Mouse (Mus musculus) kidney, adult 8-10 months (tissue): ENCODE results near the gene 1700029P11Rik.
"Not testable (repeated sequence)": the region's sequence is repeated elsewhere in the genome, so short reads cannot be mapped to it uniquely, and the experiment has no call there.

Source experiments
- DNase-seq, 2 experiments: peaks; one replicate each; pipeline ENCODE4 v3.0.0; 2022

Gene 1700029P11Rik

GRCm38 (mm10) chr15:81958906-81959305 lies 21.4 kb upstream of the 1700029P11Rik start:
- DNase-seq: no peak

DNA sequence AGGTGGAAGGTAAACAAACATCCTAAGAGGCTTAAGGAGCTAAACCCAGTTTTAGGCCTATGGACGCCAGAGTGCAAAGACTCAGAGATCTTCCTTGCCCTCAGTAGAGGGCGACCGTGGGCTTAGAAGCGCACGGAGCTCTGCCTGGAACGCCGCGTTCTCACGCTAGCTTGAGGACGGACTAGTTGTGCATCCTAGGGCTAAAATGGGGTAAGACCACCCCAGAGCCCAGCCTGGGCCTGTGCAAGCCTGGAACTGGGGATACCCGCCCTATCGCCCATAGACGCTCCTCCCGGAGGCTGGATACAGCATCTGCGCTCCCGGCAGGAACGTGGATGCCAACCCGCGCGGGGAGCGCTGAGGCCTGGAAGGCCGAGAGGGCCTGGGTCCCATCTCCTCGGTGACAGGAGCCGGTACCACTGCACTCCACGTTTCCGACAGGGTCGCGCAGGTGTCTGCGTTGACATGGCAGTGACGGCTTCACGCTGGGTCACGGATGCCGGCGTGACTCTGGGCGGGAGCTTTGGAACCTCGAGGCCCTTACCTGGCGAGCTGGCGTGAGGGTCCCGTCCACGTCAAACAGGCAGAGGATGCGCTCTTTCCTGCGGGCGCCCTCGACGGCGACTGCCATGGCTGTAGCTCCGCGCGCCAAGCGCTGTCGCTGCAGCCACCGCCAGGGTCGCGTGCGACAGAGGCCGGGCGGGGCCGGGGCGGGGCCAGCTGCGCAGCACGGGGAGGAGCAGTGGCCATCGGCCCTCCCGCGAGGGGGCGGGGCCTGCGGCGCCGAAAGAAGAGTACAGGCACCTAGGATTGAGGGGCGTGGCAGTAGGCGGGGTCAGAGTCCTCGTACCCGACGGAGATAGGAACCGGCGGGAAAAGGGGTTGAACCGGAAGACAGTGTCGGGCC lies 19.9 kb upstream of the 1700029P11Rik start, which contains the start of gene Pmm1:
Gene Pmm1 (minus strand): TSS at position 760 of the 907 bp plus-strand sequence.
- DNase-seq: peak; percentile 99

DNA sequence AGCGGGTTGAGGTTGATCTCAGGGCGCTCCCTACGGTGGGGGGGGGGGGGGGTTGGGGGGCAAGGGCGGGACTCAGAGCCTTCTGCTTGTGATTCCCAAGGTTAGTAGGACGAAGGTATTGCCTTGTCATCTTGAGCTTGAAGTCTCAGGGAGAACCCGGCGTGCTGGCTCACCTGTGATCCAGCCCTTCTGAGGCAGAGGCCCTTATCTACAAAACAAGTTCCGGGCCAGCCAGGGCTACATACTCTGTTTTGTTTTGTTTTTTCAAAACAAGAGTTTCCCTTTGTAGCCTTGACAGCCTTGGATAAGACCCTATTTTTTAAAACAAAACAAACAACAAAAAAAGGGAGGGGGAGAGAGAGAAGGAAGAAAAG lies 19.3 kb upstream of the 1700029P11Rik start:
- no peak for DNase-seq

DNA sequence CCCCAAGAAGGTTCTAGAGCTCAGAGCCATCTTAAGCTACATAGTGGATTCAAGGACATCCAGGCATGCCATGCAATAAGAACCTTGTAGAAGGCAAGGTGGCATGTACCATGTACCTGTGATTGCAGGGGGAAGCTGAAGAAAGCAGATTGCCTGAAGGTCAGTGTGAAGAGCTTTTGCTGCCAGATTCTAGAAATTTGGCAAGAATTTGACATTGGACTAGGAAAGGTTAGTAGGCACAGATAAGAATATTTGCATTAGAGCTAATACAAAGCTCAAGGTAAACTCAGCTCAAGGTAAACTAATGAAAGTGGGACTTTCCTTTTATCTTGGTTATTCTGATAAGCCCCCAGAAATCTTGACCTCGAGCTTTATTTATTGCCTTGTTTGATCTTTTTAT lies 16.1 kb upstream of the 1700029P11Rik start:
- no peak for DNase-seq

DNA sequence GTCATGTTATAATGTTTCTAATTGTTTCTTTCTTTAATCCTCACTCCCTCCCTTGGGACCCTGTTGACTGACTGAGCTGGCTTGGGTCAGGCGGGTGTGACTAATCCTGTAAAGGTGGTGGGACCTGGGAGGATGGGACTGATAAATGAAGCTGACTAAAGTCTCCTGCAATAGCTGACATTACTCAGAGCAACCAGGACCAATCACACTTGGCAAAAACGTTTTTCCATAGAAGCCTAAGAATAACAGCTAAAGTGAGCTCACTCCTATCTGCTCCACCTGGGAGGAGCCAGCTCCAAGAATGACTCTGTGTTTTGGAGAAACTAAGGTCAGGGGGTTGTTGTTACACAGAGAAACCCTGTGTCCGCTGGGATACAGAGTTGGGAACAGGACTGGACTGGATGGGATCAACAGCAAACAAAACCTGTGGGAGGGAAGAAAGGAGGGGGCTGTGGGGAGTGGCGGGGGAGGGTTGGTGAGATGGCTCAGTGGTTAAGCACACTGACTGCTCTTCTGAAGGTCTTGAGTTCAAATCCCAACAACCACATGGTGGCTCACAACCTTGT lies 15.3 kb upstream of the 1700029P11Rik start:
- no peak for DNase-seq

DNA sequence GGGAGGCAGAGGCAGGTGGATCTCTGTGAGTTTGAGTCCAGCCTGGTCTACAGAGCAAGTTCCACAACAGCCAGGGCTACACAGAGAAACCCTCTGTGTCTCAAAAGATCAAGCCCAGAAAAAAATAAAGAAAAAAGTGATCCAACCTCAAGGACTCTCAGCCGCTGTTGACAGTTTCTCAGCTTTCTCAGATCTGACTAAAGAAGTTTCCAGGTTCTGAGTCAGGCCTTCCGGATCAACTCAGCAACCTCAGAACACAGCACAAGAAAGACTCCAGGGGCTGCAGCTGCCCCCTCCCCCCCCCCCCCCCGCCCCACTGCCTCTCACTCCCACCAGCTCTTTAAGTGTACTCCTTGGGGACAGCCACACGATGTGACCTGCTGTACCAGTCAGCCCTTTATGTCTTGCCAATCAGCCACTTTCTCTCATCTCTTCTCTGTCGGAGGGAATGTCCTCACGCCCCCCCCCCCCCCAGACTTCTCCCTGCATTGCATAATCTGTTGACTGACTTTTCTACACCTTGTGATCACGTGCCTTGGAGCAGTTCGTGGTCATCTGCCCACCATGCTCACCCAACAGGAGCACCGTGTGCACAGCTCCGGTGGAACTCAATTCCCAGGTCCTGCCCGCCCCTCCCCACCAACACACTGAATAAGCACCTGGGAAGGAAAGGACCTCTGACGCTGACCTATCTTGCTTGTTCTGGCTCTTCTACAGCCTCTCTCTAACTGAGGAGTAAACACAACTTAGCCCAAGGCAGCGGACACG lies 14.1 kb upstream of the 1700029P11Rik start:
- DNase-seq: no peak

GRCm38 (mm10) chr15:81967821-81968220 lies 12.5 kb upstream of the 1700029P11Rik start:
- DNase-seq: no peak

DNA sequence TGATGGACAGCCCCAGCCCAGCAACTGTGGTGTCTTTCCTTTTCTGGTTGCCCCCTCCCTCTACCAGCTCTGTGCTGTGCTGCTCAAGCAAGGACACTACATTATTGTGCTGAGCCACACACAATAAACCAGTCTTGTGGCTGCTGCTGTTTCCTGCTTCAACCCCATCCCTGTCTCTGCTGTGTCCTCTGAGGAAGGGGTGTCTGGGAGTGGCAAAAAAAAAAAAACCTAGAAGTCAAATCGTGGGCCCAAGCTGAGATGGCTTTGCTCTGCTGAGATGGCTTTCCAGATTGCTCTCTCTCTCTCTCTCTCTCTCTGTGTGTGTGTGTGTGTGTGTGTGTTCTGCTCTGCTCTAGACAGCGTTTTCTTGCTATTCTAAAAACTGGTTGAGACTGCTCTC lies 11.9 kb upstream of the 1700029P11Rik start:
- no peak for DNase-seq

GRCm38 (mm10) chr15:81969173-81969572 lies 11.2 kb upstream of the 1700029P11Rik start:
- DNase-seq: peak; percentile 37 to 51

GRCm38 (mm10) chr15:81969635-81970034 lies 10.7 kb upstream of the 1700029P11Rik start:
- DNase-seq: not testable (repeated sequence)

GRCm38 (mm10) chr15:81970498-81970897 lies 9.8 kb upstream of the 1700029P11Rik start:
- DNase-seq: not testable (repeated sequence)

DNA sequence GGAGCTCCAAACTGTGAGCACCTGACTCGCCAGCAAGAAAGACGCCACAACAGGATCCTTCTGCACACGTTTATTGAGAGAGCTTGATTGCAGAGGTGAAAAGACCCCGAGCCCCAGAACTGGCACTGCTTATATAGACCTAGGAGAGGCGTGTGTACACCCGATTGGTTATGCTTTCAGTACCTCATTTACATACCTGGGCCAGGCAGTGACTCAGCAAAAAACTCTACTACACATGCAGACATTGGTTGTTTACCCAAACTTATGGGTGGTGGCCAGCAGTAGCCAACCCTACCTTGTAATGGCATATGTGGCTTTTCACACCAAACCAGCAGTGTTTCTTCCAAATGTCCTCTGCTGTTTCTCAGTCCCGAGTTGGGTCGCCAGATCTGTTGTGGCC lies 5.2 kb upstream of the 1700029P11Rik start:
- not testable (repeated sequence) for DNase-seq

DNA sequence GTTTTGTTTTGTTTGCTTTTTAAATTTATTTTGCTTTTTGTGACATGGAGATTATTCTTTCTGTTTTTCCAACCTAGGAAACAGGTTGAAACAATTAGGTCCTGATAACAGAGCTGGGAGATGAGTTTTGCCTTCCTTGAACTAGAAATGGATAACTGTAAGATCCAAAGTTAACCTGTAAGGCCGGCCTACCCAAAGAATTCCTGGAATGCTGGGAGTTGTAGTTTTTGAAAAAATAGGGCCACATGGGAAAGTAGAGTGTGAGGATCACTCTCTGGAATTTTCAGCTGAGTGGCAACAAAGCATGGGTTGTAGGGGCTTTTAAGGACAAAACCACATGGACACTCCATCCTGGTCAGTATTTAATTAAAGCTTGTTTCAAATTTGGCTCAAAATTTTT lies 1.8 kb downstream of the 1700029P11Rik start:
- no peak for DNase-seq

DNA sequence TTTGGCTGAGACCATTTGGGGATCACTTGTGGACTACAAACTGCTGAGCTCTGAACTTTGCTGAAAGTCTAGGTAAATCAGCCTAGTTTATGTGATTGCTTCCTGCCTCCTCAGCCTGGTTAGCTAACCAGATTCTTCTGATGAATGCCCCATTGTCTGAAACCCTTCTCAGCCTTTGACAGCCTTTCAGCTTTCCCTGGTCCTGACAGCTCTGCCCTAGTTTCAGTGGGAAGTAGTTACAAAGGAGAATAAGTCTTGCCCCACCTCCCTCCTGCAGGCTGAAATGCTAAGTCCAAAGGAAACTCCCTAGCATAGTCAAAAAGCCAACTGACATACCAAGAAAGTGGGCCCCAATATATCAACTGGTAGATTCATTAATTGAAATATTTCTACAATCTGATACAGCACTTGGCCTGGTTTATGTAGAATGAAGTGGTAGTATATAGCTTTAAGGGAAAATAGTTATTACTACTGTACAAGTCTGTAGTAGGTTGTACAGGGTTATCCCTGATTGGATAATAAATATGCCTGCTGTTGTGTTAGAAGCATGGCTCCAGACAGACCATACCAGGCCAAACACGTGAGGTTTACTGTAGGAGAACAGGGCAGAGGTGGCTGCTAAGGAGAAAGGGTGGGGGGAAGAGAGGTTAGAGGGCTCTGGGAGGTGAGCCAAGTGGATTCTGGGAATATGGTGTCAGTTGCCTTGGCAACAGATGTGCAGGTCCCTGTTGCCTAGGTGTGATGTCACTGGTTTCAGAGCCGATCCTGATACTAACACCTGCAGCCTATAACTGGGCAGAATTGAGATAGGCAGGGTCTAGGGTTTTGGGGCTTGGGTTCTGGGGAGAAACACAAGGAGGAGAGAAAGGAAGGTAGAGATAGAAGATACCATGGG lies 5.2 kb downstream of the 1700029P11Rik start:
- no peak for DNase-seq

- no peak for DNase-seq
Measured at GRCm38 (mm10) chr15:81987646-81988045, 7.3 kb downstream of the 1700029P11Rik start, which contains the start of gene Xrcc6. Gene Xrcc6, plus strand, starts transcription at chr15:81987835.

GRCm38 (mm10) chr15:81989371-81990062 lies 9.2 kb downstream of the 1700029P11Rik start:
- DNase-seq: peak; percentile 80 to 92

DNA sequence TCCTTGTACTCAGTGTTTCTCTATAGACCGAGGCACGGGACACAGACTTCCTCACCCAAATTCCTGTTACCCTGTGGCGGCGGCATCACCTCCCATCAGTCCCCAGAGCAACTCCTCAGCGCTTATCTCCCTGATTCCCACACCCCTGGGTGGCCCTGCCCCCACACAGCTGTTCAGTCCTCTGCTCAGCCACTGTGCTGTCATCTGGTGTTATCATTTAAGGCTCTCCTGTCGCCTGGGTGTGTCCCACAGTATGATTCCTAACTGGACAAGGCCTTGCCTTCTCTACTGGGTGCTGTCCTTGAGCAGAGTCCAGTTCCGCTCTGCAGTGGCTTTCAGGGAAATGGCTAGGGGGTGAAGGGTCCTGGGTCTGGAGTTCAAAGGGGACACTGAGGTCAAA lies 10.2 kb downstream of the 1700029P11Rik start:
- DNase-seq: no peak

DNA sequence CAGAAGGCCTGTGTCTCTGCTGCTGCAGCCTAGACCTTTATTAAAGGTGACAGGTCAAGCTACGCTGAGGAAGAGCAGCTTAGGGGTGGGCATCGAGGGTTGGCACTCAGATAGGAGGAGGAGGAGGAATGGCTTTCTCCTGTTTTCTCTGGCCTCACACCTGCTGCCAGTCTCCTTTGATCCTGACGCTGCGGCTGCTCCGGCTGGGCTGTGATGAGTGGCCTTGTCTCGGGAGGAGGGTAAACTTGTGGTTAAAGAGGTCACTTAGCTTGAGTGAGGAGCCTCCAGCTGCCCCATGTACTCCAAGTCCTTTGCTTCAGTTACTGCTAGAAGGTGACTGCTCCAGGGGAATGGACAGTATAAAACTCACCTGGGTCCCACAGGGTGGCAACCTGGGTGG lies 13.7 kb downstream of the 1700029P11Rik start:
- no peak for DNase-seq

GRCm38 (mm10) chr15:82004257-82004656 lies 23.9 kb downstream of the 1700029P11Rik start:
- DNase-seq: no peak

DNA sequence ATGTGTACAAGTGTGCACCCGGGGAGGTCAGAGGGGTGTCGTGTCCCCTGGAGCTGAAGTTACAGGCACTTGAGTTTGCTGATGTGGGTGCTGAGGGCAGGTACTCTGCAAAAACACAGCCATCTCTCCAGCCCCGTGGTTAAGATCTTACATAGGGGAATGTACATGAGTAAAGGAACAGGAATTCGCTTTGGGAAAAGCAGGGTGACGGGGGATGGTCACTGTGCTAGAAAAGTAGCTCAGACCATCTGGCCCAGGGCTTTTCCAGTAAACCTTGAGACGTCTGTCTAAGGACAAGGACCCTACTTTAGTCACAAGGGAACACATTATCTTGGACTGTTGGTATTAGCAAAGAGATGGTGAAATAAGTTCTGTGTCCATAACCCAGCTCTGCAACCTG lies 31.6 kb downstream of the 1700029P11Rik start:
- no peak for DNase-seq

GRCm38 (mm10) chr15:82014745-82015391 lies 34.5 kb downstream of the 1700029P11Rik start:
- DNase-seq: no peak
